Mouse (Mus musculus): ENCODE measurements around the gene RPS10-NUDT3.

Gene RPS10-NUDT3

GRCm38 (mm10) chr17:27554062-27554960 is 80.7 kb downstream of the RPS10-NUDT3 start:
- DNase-seq (ENCODE audit: low spot score in 2 of 2): no peak

- DNase-seq (ENCODE audit: low spot score in 2 of 2): peak in 1 of 2 experiments; percentile 54
Measured at GRCm38 (mm10) chr17:27552215-27553201, 82.5 kb downstream of the RPS10-NUDT3 start.

GRCm38 (mm10) chr17:27551393-27551940 is 83.6 kb downstream of the RPS10-NUDT3 start:
- no peak for DNase-seq (ENCODE audit: low spot score in 2 of 2)

GRCm38 (mm10) chr17:27549234-27549633 is 85.8 kb downstream of the RPS10-NUDT3 start:
- no peak for DNase-seq (ENCODE audit: low spot score in 2 of 2)

- no peak for DNase-seq (ENCODE audit: low spot score in 2 of 2)
Measured at GRCm38 (mm10) chr17:27547253-27547868, 87.7 kb downstream of the RPS10-NUDT3 start.

- DNase-seq (ENCODE audit: low spot score in 2 of 2): no peak
Measured at GRCm38 (mm10) chr17:27546574-27547085, 88.4 kb downstream of the RPS10-NUDT3 start.

GRCm38 (mm10) chr17:27545991-27546390 is 89.0 kb downstream of the RPS10-NUDT3 start:
- DNase-seq (ENCODE audit: low spot score in 2 of 2): no peak

- no peak for DNase-seq (ENCODE audit: low spot score in 2 of 2)
Measured at GRCm38 (mm10) chr17:27544551-27544950, 90.5 kb downstream of the RPS10-NUDT3 start.

GRCm38 (mm10) chr17:27541984-27542383 is 93.0 kb downstream of the RPS10-NUDT3 start:
- DNase-seq (ENCODE audit: low spot score in 2 of 2): no peak

- DNase-seq (ENCODE audit: low spot score in 2 of 2): no peak
Measured at GRCm38 (mm10) chr17:27541261-27541660, 93.8 kb downstream of the RPS10-NUDT3 start.

GRCm38 (mm10) chr17:27534718-27535117 is 100.3 kb downstream of the RPS10-NUDT3 start:
- DNase-seq (ENCODE audit: low spot score in 2 of 2): peak; percentile 95 to 97

GRCm38 (mm10) chr17:27533354-27533753 is 101.7 kb downstream of the RPS10-NUDT3 start:
- DNase-seq (ENCODE audit: low spot score in 2 of 2): no peak

GRCm38 (mm10) chr17:27532095-27532494 is 102.9 kb downstream of the RPS10-NUDT3 start:
- no peak for DNase-seq (ENCODE audit: low spot score in 2 of 2)
